Comparison of ENCODE assay signal across 14 mouse cellular contexts in the genomic region with DNA sequence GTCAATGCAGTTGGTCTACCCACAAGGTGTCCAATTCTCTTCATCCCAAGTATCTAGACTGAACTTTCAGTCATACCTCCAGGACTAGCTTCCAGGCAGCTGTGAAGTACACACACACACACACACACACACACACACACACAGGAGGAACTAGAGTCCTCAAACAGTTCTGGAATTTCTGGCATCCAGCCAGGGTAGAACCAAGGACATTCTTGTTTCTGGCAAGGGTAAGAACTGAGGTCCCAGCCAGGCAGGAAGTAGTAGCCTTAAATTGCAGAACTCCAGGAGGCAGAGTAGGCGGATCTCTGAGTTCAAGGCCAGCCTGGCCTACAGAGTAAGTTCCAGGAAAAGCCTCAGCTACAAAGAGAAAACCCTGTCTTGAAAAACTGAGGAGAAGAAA.
DNase-seq lines count a peak whose midpoint lies in the region; ATAC-seq and TF ChIP-seq lines count a peak whose summit lies in the region.
"Had no signal": no experiment of that assay in that cellular context is flagged by ENCODE, and none has a peak within 500 bp of the region (broad histone marks: within the 10 kb centered on the region; RNA-seq: fewer than 3 reads in every experiment).

No protein-coding gene starts in this region.

- H3K9ac ChIP-seq in heart, embryonic 11.5 days (ENCODE audit: low read depth, low read length), result no peak overlapping the region
- no peak overlapping the region for H3K9ac ChIP-seq in lung, postnatal 0 days (replicated peaks; ENCODE audit: low read depth)
- H3K9ac ChIP-seq: embryonic facial prominence, embryonic 15.5 days; hindbrain, embryonic 15.5 days; liver, embryonic 14.5 days; midbrain, embryonic 15.5 days had no signal

- H3K36me3 ChIP-seq in heart, embryonic 11.5 days (ENCODE audit: control insufficient read depth, insufficient read depth, low read length), result no peaks in the 10 kb centered on the region
- H3K36me3 ChIP-seq in lung, postnatal 0 days (ENCODE audit: insufficient read depth, low read length), result no peaks in the 10 kb centered on the region
- H3K36me3 ChIP-seq in midbrain, embryonic 10.5 days, result no peaks in the 10 kb centered on the region
- H3K36me3 ChIP-seq: embryonic facial prominence, embryonic 15.5 days; hindbrain, embryonic 15.5 days; midbrain, embryonic 15.5 days had no signal

- TF ChIP-seq EP300 in lung, postnatal 0 days (IDR thresholded peaks at IDR 0.05), result no peak

- H3K4me3 ChIP-seq in heart, embryonic 11.5 days (ENCODE audit: low read depth, low read length), result no peak overlapping the region
- H3K4me3 ChIP-seq in lung, postnatal 0 days (ENCODE audit: low read depth, low read length), result no peak overlapping the region
- no peak overlapping the region for H3K4me3 ChIP-seq in midbrain, embryonic 10.5 days
- H3K4me3 ChIP-seq: embryonic facial prominence, embryonic 15.5 days; gastrocnemius, adult 2 months; hindbrain, embryonic 15.5 days; midbrain, embryonic 15.5 days had no signal

- no peaks in the 10 kb centered on the region for H3K9me3 ChIP-seq in heart, embryonic 11.5 days (replicated peaks; ENCODE audit: control insufficient read depth, low read length)
- H3K9me3 ChIP-seq in lung, postnatal 0 days (ENCODE audit: low read length), result no peaks in the 10 kb centered on the region
- H3K9me3 ChIP-seq in midbrain, embryonic 10.5 days (replicated peaks), result no peaks in the 10 kb centered on the region
- H3K9me3 ChIP-seq: embryonic facial prominence, embryonic 15.5 days; hindbrain, embryonic 15.5 days; midbrain, embryonic 15.5 days had no signal

- H3K27me3 ChIP-seq in heart, embryonic 11.5 days (ENCODE audit: control insufficient read depth, insufficient read depth, low read length), result no peaks in the 10 kb centered on the region
- no peaks in the 10 kb centered on the region for H3K27me3 ChIP-seq in lung, postnatal 0 days (replicated peaks; ENCODE audit: insufficient read depth, low read length)
- peaks cover 8% of the 10 kb centered on the region; the same call in 1 of the 2 replicates for H3K27me3 ChIP-seq in midbrain, embryonic 10.5 days (ENCODE audit: low read depth, poor library complexity, severe bottlenecking)
- H3K27me3 ChIP-seq: embryonic facial prominence, embryonic 15.5 days; hindbrain, embryonic 15.5 days; midbrain, embryonic 15.5 days had no signal

- no peak overlapping the region for H3K27ac ChIP-seq in heart, embryonic 11.5 days (ENCODE audit: low read depth, low read length)
- no peak overlapping the region for H3K27ac ChIP-seq in lung, postnatal 0 days (ENCODE audit: low read length)
- H3K27ac ChIP-seq in midbrain, embryonic 10.5 days (replicated peaks), result no peak overlapping the region
- H3K27ac ChIP-seq: embryonic facial prominence, embryonic 15.5 days; gastrocnemius, adult 2 months; hindbrain, embryonic 15.5 days; liver, embryonic 14.5 days; midbrain, embryonic 15.5 days had no signal

- ATAC-seq in heart, embryonic 11.5 days (replicated peaks; ENCODE audit: insufficient number of reproducible peaks, low FRiP score, low TSS enrichment), result no peak
- 0 out of 2 replicates have a peak, but pooled peaks have one; percentile 21 for ATAC-seq in lung, postnatal 0 days
- ATAC-seq: midbrain, embryonic 15.5 days had no signal

- peak; percentile 92 for DNase-seq in heart, adult 11 months
- peak; percentile 96 for DNase-seq in ES-CJ7 (ENCODE audit: low read depth, low spot score)
- peak; percentile 13 for DNase-seq in adrenal gland, postnatal 25 days
- DNase-seq in lung, postnatal 0 days (ENCODE audit: low spot score), result peak; percentile 33
- no peak for DNase-seq in midbrain, embryonic 10.5 days (ENCODE audit: low spot score)
- no peak for DNase-seq in embryo, embryonic 10 days (ENCODE audit: low spot score)
- no peak for DNase-seq in T-cell, adult 2 months (ENCODE audit: low spot score)
- DNase-seq: cerebellum, adult 8-10 months; gastrocnemius, adult 2 months had no signal

- H3K4me1 ChIP-seq in heart, embryonic 11.5 days (ENCODE audit: control insufficient read depth, insufficient read depth, low read length), result no peaks in the 10 kb centered on the region
- H3K4me1 ChIP-seq in lung, postnatal 0 days (ENCODE audit: insufficient read depth, low read depth, low read length), result no peaks in the 10 kb centered on the region
- H3K4me1 ChIP-seq in midbrain, embryonic 10.5 days, result no peaks in the 10 kb centered on the region
- H3K4me1 ChIP-seq: embryonic facial prominence, embryonic 15.5 days; hindbrain, embryonic 15.5 days; midbrain, embryonic 15.5 days had no signal

- TF ChIP-seq CTCF in lung, postnatal 0 days (IDR thresholded peaks at IDR 0.05), result no peak

- H3K4me2 ChIP-seq in heart, embryonic 11.5 days, result no peak overlapping the region
- H3K4me2 ChIP-seq in lung, postnatal 0 days (replicated peaks; ENCODE audit: low read depth, low read length), result no peak overlapping the region
- H3K4me2 ChIP-seq: embryonic facial prominence, embryonic 15.5 days; hindbrain, embryonic 15.5 days; midbrain, embryonic 15.5 days had no signal

- WGBS in heart, embryonic 11.5 days (ENCODE audit: insufficient replicate concordance), result 80% methylated on average over 1 of the region's 1 CpGs
- WGBS in lung, postnatal 0 days, result 55% methylated on average over 1 of the region's 1 CpGs
- WGBS in midbrain, embryonic 10.5 days, result 81% methylated on average over 1 of the region's 1 CpGs

Comparison
In these comparisons a context has a peak if more than half of its experiments do, and no peak if none do; other contexts are left out.
1. DNase-seq: peak in heart, adult 11 months (single experiment), ES-CJ7 (single experiment), adrenal gland, postnatal 25 days (single experiment) and lung, postnatal 0 days (single experiment); none in midbrain, embryonic 10.5 days (single experiment), embryo, embryonic 10 days (single experiment) and T-cell, adult 2 months (single experiment).